Mouse (Mus musculus): Measurements from ENCODE around the gene Lkaaear1. TPM values are rescaled to one million over a fixed set of nuclear protein-coding genes. Genes with fewer than 3 reads are reported as not detected.

The Lkaaear1 gene
- total RNA-seq, 1 experiment, result not detected

GRCm38 (mm10) chr2:181714903-181715326 lies 16.7 kb upstream of the Lkaaear1 start, which contains the start of gene Oprl1:
Oprl1 (plus strand) TSS chr2:181715016.
- Histone ChIP-seq H3K4me3 (ENCODE audit: insufficient read depth in 1 of 2, low read depth in 1 of 2, low read length in 2 of 2, poor library complexity in 1 of 2, severe bottlenecking in 1 of 2) (peak within 1 kb of the TSS; percentile 27 to 52; a peak in 3 of 4 replicates), H3K27ac (ENCODE audit: insufficient read depth, low read depth, low read length, poor library complexity, severe bottlenecking) (no peak within 1 kb of the TSS), H3K9ac (ENCODE audit: insufficient read depth, low read depth, low read length, poor library complexity, severe bottlenecking) (peak within 1 kb of the TSS; percentile 30; the same call in 1 of the 2 replicates), H3K4me1 (ENCODE audit: control insufficient read depth in 2 of 2, insufficient read depth in 2 of 2, low read length in 2 of 2, poor library complexity in 1 of 2) (peaks cover 0 to 7% of the 10 kb centered on the region in 2 experiments; a peak in 1 of 4 replicates), H3K9me3 (ENCODE audit: control insufficient read depth, insufficient read depth, low read depth, low read length) (no peaks in the 10 kb centered on the region), H3K36me3 (ENCODE audit: control insufficient read depth, insufficient read depth, low read length, poor library complexity, severe bottlenecking) (no peaks in the 10 kb centered on the region)
- no peak for TF ChIP-seq MAFK (IDR thresholded peaks at IDR 0.05; ENCODE audit: insufficient read depth, low read depth, low read length)
- peak; percentile 92 for TF ChIP-seq ZNF384 (IDR thresholded peaks at IDR 0.05; ENCODE audit: low read depth, low read length)
- no peak for TF ChIP-seq ZC3H11A (IDR thresholded peaks at IDR 0.05; ENCODE audit: borderline replicate concordance, low read depth, low read length)
- in situ Hi-C loops (cut with MboI; ENCODE audit: low sequenced_read_pairs in 2 of 2, unreplicated experiment in 2 of 2), result no loop called here
- DNase-seq (ENCODE audit: low read depth, low spot score), result no peak

GRCm38 (mm10) chr2:181713749-181714148 lies 15.5 kb upstream of the Lkaaear1 start:
- peaks cover 0 to 7% of the 10 kb centered on the region in 2 experiments; a peak in 1 of 4 replicates for H3K4me1 ChIP-seq (ENCODE audit: control insufficient read depth in 2 of 2, insufficient read depth in 2 of 2, low read length in 2 of 2, poor library complexity in 1 of 2)
- H3K4me3 ChIP-seq (ENCODE audit: insufficient read depth in 1 of 2, low read depth in 1 of 2, low read length in 2 of 2, poor library complexity in 1 of 2, severe bottlenecking in 1 of 2), result no peak overlapping the region
- H3K9me3 ChIP-seq (ENCODE audit: control insufficient read depth, insufficient read depth, low read depth, low read length), result no peaks in the 10 kb centered on the region
- DNase-seq (ENCODE audit: low read depth, low spot score), result no peak
- no peak overlapping the region for H3K27ac ChIP-seq (ENCODE audit: insufficient read depth, low read depth, low read length, poor library complexity, severe bottlenecking)
- no peak overlapping the region for H3K9ac ChIP-seq (ENCODE audit: insufficient read depth, low read depth, low read length, poor library complexity, severe bottlenecking)
- H3K36me3 ChIP-seq (ENCODE audit: control insufficient read depth, insufficient read depth, low read length, poor library complexity, severe bottlenecking), result no peaks in the 10 kb centered on the region
- in situ Hi-C loops (cut with MboI; ENCODE audit: low sequenced_read_pairs in 2 of 2, unreplicated experiment in 2 of 2), result no loop called here
- TF ChIP-seq ZC3H11A (IDR thresholded peaks at IDR 0.05; ENCODE audit: borderline replicate concordance, low read depth, low read length), result no peak
- TF ChIP-seq HCFC1 (IDR thresholded peaks at IDR 0.05; ENCODE audit: borderline replicate concordance, insufficient read depth, low read length), result no peak
- TF ChIP-seq MAFK (IDR thresholded peaks at IDR 0.05; ENCODE audit: insufficient read depth, low read depth, low read length), result no peak

- no peak for DNase-seq (ENCODE audit: low read depth, low spot score)
- H3K4me3 ChIP-seq (ENCODE audit: insufficient read depth in 1 of 2, low read depth in 1 of 2, low read length in 2 of 2, poor library complexity in 1 of 2, severe bottlenecking in 1 of 2), result no peak overlapping the region
- no peak overlapping the region for H3K27ac ChIP-seq (ENCODE audit: insufficient read depth, low read depth, low read length, poor library complexity, severe bottlenecking)
- H3K9me3 ChIP-seq (ENCODE audit: control insufficient read depth, insufficient read depth, low read depth, low read length), result no peaks in the 10 kb centered on the region
- in situ Hi-C loops (cut with MboI; ENCODE audit: low sequenced_read_pairs in 2 of 2, unreplicated experiment in 2 of 2), result no loop called here
- H3K4me1 ChIP-seq (ENCODE audit: control insufficient read depth in 2 of 2, insufficient read depth in 2 of 2, low read length in 2 of 2, poor library complexity in 1 of 2), result no peaks in the 10 kb centered on the region
- H3K9ac ChIP-seq (ENCODE audit: insufficient read depth, low read depth, low read length, poor library complexity, severe bottlenecking), result no peak overlapping the region
- TF ChIP-seq ZNF384 (IDR thresholded peaks at IDR 0.05; ENCODE audit: low read depth, low read length) (no peak), HCFC1 (IDR thresholded peaks at IDR 0.05; ENCODE audit: borderline replicate concordance, insufficient read depth, low read length) (no peak), MAFK (IDR thresholded peaks at IDR 0.05; ENCODE audit: insufficient read depth, low read depth, low read length) (no peak), CHD2 (IDR thresholded peaks at IDR 0.05; ENCODE audit: low read depth, low read length) (no peak), ZC3H11A (IDR thresholded peaks at IDR 0.05; ENCODE audit: borderline replicate concordance, low read depth, low read length) (no peak)
- H3K36me3 ChIP-seq (ENCODE audit: control insufficient read depth, insufficient read depth, low read length, poor library complexity, severe bottlenecking), result no peaks in the 10 kb centered on the region
These were observed 8.4 kb upstream of the Lkaaear1 start for GRCm38 (mm10) chr2:181706668-181707067.

GRCm38 (mm10) chr2:181696801-181697420 lies 1.3 kb downstream of the Lkaaear1 start:
- no peak for DNase-seq (ENCODE audit: low read depth, low spot score)
- peak overlapping the region; percentile 64 for H3K9ac ChIP-seq (ENCODE audit: insufficient read depth, low read depth, low read length, poor library complexity, severe bottlenecking)
- no peak overlapping the region for H3K27ac ChIP-seq (ENCODE audit: insufficient read depth, low read depth, low read length, poor library complexity, severe bottlenecking)
- in situ Hi-C loops (cut with MboI; ENCODE audit: low sequenced_read_pairs in 2 of 2, unreplicated experiment in 2 of 2), result no loop called here
- no peaks in the 10 kb centered on the region for H3K9me3 ChIP-seq (ENCODE audit: control insufficient read depth, insufficient read depth, low read depth, low read length)
- no peak for TF ChIP-seq CHD2 (IDR thresholded peaks at IDR 0.05; ENCODE audit: low read depth, low read length)
- no peak for TF ChIP-seq ZC3H11A (IDR thresholded peaks at IDR 0.05; ENCODE audit: borderline replicate concordance, low read depth, low read length)
- TF ChIP-seq MAFK (IDR thresholded peaks at IDR 0.05; ENCODE audit: insufficient read depth, low read depth, low read length), result no peak
- no peak for TF ChIP-seq ZNF384 (IDR thresholded peaks at IDR 0.05; ENCODE audit: low read depth, low read length)
- no peak for TF ChIP-seq HCFC1 (IDR thresholded peaks at IDR 0.05; ENCODE audit: borderline replicate concordance, insufficient read depth, low read length)
- H3K36me3 ChIP-seq (ENCODE audit: control insufficient read depth, insufficient read depth, low read length, poor library complexity, severe bottlenecking), result no peaks in the 10 kb centered on the region
- peak overlapping the region; percentile 31 to 60 for H3K4me3 ChIP-seq (ENCODE audit: insufficient read depth in 1 of 2, low read depth in 1 of 2, low read length in 2 of 2, poor library complexity in 1 of 2, severe bottlenecking in 1 of 2)
- peaks cover 0 to 7% of the 10 kb centered on the region in 2 experiments; a peak in 1 of 4 replicates for H3K4me1 ChIP-seq (ENCODE audit: control insufficient read depth in 2 of 2, insufficient read depth in 2 of 2, low read length in 2 of 2, poor library complexity in 1 of 2)

Measured in ES-E14 (cell line).